Mouse (Mus musculus) ES-E14 (cell line): ENCODE measurements around the gene Tmem102. TPM values are rescaled to one million over a fixed set of nuclear protein-coding genes. Genes with fewer than 3 reads are reported as not detected.

ENCODE experiments used
- DNase-seq: peaks from one replicate; pipeline ENCODE4 v3.0.0-alpha.2; 2013; ENCODE audit warnings: low read depth, low spot score
- H3K27ac ChIP-seq: 2 replicates; pipeline ENCODE4 v1.5.1; 2012; ENCODE audit warnings: low read depth, mild to moderate bottlenecking, low read length, moderate library complexity, mixed read lengths; ENCODE audit not compliant: poor library complexity, insufficient read depth, severe bottlenecking
- H3K36me3 ChIP-seq: 2 replicates; pipeline ENCODE4 v1.6.1; 2012; ENCODE audit warnings: mild to moderate bottlenecking, low read length, moderate library complexity, mixed read lengths; ENCODE audit not compliant: control insufficient read depth, poor library complexity, insufficient read depth, severe bottlenecking
- H3K4me1 ChIP-seq, 2 experiments: fragments of 150-350 bp in 1 of 2; sonication (generic) in 1 of 2; 2 replicates each; pipeline ENCODE4 v1.6.1; 2012; ENCODE audit warnings: low read length in 2 of 2, mild to moderate bottlenecking in 1 of 2, mixed read lengths in 1 of 2; ENCODE audit not compliant: control insufficient read depth in 2 of 2, insufficient read depth in 2 of 2, poor library complexity in 1 of 2
- H3K4me3 ChIP-seq, 2 experiments: fragments of 150-350 bp in 1 of 2; sonication (generic) in 1 of 2; 2 replicates each; pipeline ENCODE4 v1.5.1; 2012; ENCODE audit warnings: low read length in 2 of 2, low read depth in 1 of 2, mild to moderate bottlenecking in 1 of 2, mixed read lengths in 1 of 2; ENCODE audit not compliant: insufficient read depth in 1 of 2, poor library complexity in 1 of 2, severe bottlenecking in 1 of 2
- H3K9ac ChIP-seq: 2 replicates; pipeline ENCODE4 v1.6.1; 2012; ENCODE audit warnings: low read depth, mild to moderate bottlenecking, low read length, mixed read lengths; ENCODE audit not compliant: poor library complexity, insufficient read depth, severe bottlenecking
- H3K9me3 ChIP-seq: fragments of 150-350 bp; sonication (generic); 2 replicates; pipeline ENCODE4 v1.6.1; 2012; ENCODE audit warnings: low read depth, mild to moderate bottlenecking, low read length; ENCODE audit not compliant: control insufficient read depth, insufficient read depth
- CHD2 ChIP-seq: IDR thresholded peaks from 2 replicates; pipeline ENCODE4 v1.6.1; 2014; ENCODE audit warnings: mild to moderate bottlenecking, low read depth, low read length, inconsistent platforms
- HCFC1 ChIP-seq: IDR thresholded peaks from 2 replicates; pipeline ENCODE4 v1.6.1; 2012; ENCODE audit warnings: low read length, inconsistent platforms, borderline replicate concordance; ENCODE audit not compliant: insufficient read depth
- MAFK ChIP-seq: IDR thresholded peaks from 2 replicates; pipeline ENCODE4 v1.6.1; 2014; ENCODE audit warnings: mild to moderate bottlenecking, low read depth, low read length, inconsistent platforms; ENCODE audit not compliant: insufficient read depth
- ZC3H11A ChIP-seq: IDR thresholded peaks from 2 replicates; pipeline ENCODE4 v1.6.1; 2012; ENCODE audit warnings: low read depth, mild to moderate bottlenecking, inconsistent platforms, low read length, borderline replicate concordance
- ZNF384 ChIP-seq: IDR thresholded peaks from 2 replicates; pipeline ENCODE4 v1.6.1; 2012; ENCODE audit warnings: low read depth, low read length, inconsistent platforms
- in situ Hi-C, 2 experiments: fragments of 600-800 bp; cut with MboI; formaldehyde crosslinking; loops; one replicate each; pipeline ENCODE4 v1.15.1; 2025; ENCODE audit warnings: low sequenced_read_pairs in 2 of 2, inconsistent platforms in 1 of 2; ENCODE audit not compliant: unreplicated experiment in 2 of 2
- total RNA-seq: library from RNA; depleted of rRNA; stranded (reverse); fragments of 300-350 nt; gene quantifications from 2 replicates; pipeline ENCODE4 v1.2.3, GENCODE M21; 2012

Gene Tmem102
- total RNA-seq, 1 experiment: 1.3 TPM

- Histone ChIP-seq H3K36me3 (no peaks in the 10 kb centered on the region), H3K4me3 (no peak overlapping the region), H3K9ac (0 out of 2 replicates have a peak overlapping the region, but pooled peaks have one; percentile 11), H3K4me1 (peaks cover 2 to 3% of the 10 kb centered on the region in 2 experiments; a peak in 2 of 4 replicates), H3K9me3 (no peaks in the 10 kb centered on the region), H3K27ac (no peak overlapping the region)
- in situ Hi-C loops: no loop called here
- no peak for DNase-seq
- TF ChIP-seq ZNF384: no peak
- no peak for TF ChIP-seq HCFC1
- no peak for TF ChIP-seq ZC3H11A
- no peak for TF ChIP-seq CHD2
- TF ChIP-seq MAFK: no peak
Observed at GRCm38 (mm10) chr11:69760901-69761200, 44.6 kb downstream of the Tmem102 start.

- TF ChIP-seq ZC3H11A (no peak), CHD2 (no peak), MAFK (no peak), HCFC1 (no peak), ZNF384 (no peak)
- Histone ChIP-seq H3K4me3 (no peak overlapping the region), H3K4me1 (peaks cover 3 to 4% of the 10 kb centered on the region in 2 experiments; a peak in 2 of 4 replicates), H3K27ac (no peak overlapping the region), H3K9me3 (no peaks in the 10 kb centered on the region), H3K9ac (0 out of 2 replicates have a peak overlapping the region, but pooled peaks have one; percentile 11), H3K36me3 (peaks cover 2% of the 10 kb centered on the region; the same call in 1 of the 2 replicates)
- in situ Hi-C loops: no loop called here
- DNase-seq: no peak
Observed at GRCm38 (mm10) chr11:69760160-69760900, 45.1 kb downstream of the Tmem102 start.

GRCm38 (mm10) chr11:69758971-69759721 is 46.3 kb downstream of the Tmem102 start:
- in situ Hi-C loops: no loop called here
- peak overlapping the region; percentile 83 to 85 for H3K4me3 ChIP-seq
- peak overlapping the region; percentile 96 for H3K27ac ChIP-seq
- H3K4me1 ChIP-seq: peaks cover 5 to 7% of the 10 kb centered on the region in 2 experiments; a peak in 3 of 4 replicates
- H3K9me3 ChIP-seq: no peaks in the 10 kb centered on the region
- peaks cover 2% of the 10 kb centered on the region for H3K36me3 ChIP-seq
- TF ChIP-seq ZNF384: no peak
- no peak for TF ChIP-seq MAFK
- no peak for TF ChIP-seq CHD2
- no peak for TF ChIP-seq ZC3H11A
- no peak for TF ChIP-seq HCFC1
- H3K9ac ChIP-seq: peak overlapping the region; percentile 96
- peak; percentile 87 for DNase-seq

- peak; percentile 87 for DNase-seq
- TF ChIP-seq HCFC1: peak; percentile 80; the same call in 1 of the 2 replicates
- TF ChIP-seq CHD2: peak; percentile 14; the same call in 1 of the 2 replicates
- TF ChIP-seq ZNF384: no peak
- TF ChIP-seq MAFK: no peak
- TF ChIP-seq ZC3H11A: no peak
- Histone ChIP-seq H3K9me3 (no peaks in the 10 kb centered on the region), H3K36me3 (peaks cover 2% of the 10 kb centered on the region), H3K4me3 (peak within 1 kb of the TSS; percentile 83 to 85), H3K4me1 (peaks cover 6 to 7% of the 10 kb centered on the region in 2 experiments; a peak in 3 of 4 replicates), H3K9ac (peak within 1 kb of the TSS; percentile 96), H3K27ac (peak within 1 kb of the TSS; percentile 96)
- in situ Hi-C loops: no loop called here
Observed at GRCm38 (mm10) chr11:69758478-69758970, 46.9 kb downstream of the Tmem102 start, which contains the start of gene Polr2a. Gene Polr2a, minus strand, starts transcription at chr11:69758637.
